Mouse (Mus musculus): ENCODE measurements at regions not wholly inside any gene's neighbourhood (a gene's known extent, or its start where the extent isn't known, plus 50 kb on each side); places are given as distances from the start of the nearest gene placed in this dataset.

DNA sequence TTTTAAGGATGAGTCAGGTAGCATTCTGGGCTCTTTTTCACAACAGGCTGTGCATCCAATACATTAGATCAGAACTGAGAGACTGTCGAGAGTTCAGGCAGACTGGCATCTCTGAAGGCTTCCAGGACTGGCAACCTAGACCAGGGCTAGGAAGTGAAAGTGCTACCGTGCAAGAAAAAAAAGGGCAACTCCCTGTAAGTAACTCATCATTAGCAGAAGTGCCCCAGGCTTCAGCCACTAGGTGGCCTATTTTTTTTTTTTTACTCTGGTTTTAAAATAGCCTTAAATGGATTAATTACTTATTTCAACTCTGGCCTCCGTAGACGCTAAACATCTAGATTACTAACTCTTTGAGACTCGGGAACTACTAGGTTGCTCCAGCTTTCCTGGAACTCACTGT is 216.8 kb downstream of the Sp3 start:
- no peak overlapping the region for H3K27ac ChIP-seq (ENCODE audit: poor library complexity, severe bottlenecking)
- WGBS: 80% methylated on average over 5 of the region's 5 CpGs
- no peak overlapping the region for H3K4me3 ChIP-seq
- no peak overlapping the region for H3K9ac ChIP-seq
- no peaks in the 10 kb centered on the region for H3K36me3 ChIP-seq
- H3K9me3 ChIP-seq (replicated peaks): 0 out of 2 replicates have a peak, but pooled peaks cover 2% of the 10 kb centered on the region
- no peak overlapping the region for H3K4me2 ChIP-seq
- no peaks in the 10 kb centered on the region for H3K27me3 ChIP-seq (replicated peaks)
- H3K4me1 ChIP-seq (replicated peaks): no peaks in the 10 kb centered on the region
- no peak for ATAC-seq (ENCODE audit: insufficient number of reproducible peaks, low FRiP score)

DNA sequence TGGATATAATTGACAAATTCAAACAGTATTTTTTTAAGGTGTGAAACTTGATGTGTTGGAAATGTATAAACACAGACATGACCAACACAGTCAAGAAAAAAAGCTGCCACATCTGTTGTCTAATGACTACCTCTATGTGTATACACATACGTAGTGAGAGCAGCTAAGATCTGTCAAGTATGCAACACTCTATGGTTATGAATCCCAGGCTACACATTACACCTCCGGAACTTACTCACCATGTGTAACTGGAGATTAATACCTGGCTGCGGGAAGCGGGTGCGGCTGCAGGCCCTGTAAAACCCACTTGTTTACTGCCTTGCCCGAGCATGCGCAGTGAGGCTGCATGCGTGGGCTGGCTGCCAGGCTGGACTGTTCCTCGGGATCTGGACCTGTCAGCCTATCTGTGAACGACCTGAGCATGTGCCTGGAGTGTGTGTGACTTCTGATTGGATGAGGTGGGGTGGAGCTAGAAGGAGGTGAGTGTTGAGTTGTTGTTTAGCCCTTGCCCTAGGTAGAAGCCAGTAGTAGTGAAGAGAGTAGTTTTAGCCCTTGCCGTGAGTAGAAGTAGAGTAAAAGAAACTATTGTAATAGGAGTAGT is 211.1 kb downstream of the Sp3 start:
- ATAC-seq (ENCODE audit: insufficient number of reproducible peaks, low FRiP score): no peak
- no peaks in the 10 kb centered on the region for H3K9me3 ChIP-seq (replicated peaks)
- H3K9ac ChIP-seq: no peak overlapping the region
- H3K27me3 ChIP-seq (replicated peaks): no peaks in the 10 kb centered on the region
- H3K4me3 ChIP-seq: no peak overlapping the region
- H3K36me3 ChIP-seq: no peaks in the 10 kb centered on the region
- 74% methylated on average over 11 of the region's 11 CpGs for WGBS
- H3K4me1 ChIP-seq (replicated peaks): no peaks in the 10 kb centered on the region
- H3K27ac ChIP-seq (ENCODE audit: poor library complexity, severe bottlenecking): no peak overlapping the region
- H3K4me2 ChIP-seq: no peak overlapping the region

DNA sequence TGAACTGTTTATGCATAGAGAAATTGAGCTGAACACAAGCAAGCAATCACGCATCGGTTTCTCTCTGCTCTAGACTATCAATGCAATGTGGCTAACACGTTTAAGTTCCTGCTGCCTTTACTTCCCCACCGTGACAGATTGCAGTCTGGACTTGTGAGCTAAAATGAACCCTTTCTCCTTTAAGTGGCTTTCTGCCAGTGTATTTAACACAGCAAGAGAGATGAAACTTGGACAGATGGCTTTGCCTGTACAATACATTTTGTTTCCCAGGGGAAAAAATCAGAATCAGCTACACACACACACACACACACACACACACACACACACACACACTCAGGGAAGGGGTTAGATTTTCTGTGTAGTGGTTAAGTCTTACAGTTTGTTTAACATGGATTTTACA is 206.8 kb downstream of the Sp3 start:
- H3K4me1 ChIP-seq (replicated peaks): peaks cover 4% of the 10 kb centered on the region; the same call in 1 of the 2 replicates
- H3K4me3 ChIP-seq: no peak overlapping the region
- no peak for ATAC-seq (ENCODE audit: insufficient number of reproducible peaks, low FRiP score)
- no peak overlapping the region for H3K9ac ChIP-seq
- no peak overlapping the region for H3K27ac ChIP-seq (ENCODE audit: poor library complexity, severe bottlenecking)
- H3K9me3 ChIP-seq (replicated peaks): no peaks in the 10 kb centered on the region
- 81% methylated on average over 4 of the region's 4 CpGs for WGBS
- H3K27me3 ChIP-seq (replicated peaks): no peaks in the 10 kb centered on the region
- H3K4me2 ChIP-seq: no peak overlapping the region
- no peaks in the 10 kb centered on the region for H3K36me3 ChIP-seq

DNA sequence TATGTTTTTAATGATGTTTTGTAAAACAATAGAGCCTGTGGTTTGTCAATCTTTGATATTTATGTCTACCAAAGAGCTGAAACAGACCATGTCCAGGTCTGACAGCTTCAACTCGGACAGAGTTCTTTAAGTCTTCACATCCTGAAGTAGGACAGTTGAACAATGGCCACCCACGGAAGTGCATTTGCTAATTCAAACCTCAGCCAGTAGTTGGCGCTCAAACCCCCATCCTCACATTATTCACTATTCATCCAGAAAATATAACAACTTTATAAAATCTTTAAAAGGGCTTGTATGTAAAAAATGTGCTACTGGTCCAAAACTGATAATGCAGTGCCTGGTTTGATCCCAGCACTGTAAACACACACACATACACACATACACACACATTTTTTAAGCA is 202.9 kb downstream of the Sp3 start:
- H3K4me2 ChIP-seq: no peak overlapping the region
- no peaks in the 10 kb centered on the region for H3K36me3 ChIP-seq
- no peak overlapping the region for H3K9ac ChIP-seq
- 50% methylated on average over 3 of the region's 3 CpGs for WGBS
- no peak overlapping the region for H3K27ac ChIP-seq (ENCODE audit: poor library complexity, severe bottlenecking)
- H3K27me3 ChIP-seq (replicated peaks): no peaks in the 10 kb centered on the region
- no peak for ATAC-seq (ENCODE audit: insufficient number of reproducible peaks, low FRiP score)
- peaks cover 4% of the 10 kb centered on the region; the same call in 1 of the 2 replicates for H3K9me3 ChIP-seq (replicated peaks)
- peaks cover 12% of the 10 kb centered on the region; the same call in 1 of the 2 replicates for H3K4me1 ChIP-seq (replicated peaks)
- H3K4me3 ChIP-seq: no peak overlapping the region

DNA sequence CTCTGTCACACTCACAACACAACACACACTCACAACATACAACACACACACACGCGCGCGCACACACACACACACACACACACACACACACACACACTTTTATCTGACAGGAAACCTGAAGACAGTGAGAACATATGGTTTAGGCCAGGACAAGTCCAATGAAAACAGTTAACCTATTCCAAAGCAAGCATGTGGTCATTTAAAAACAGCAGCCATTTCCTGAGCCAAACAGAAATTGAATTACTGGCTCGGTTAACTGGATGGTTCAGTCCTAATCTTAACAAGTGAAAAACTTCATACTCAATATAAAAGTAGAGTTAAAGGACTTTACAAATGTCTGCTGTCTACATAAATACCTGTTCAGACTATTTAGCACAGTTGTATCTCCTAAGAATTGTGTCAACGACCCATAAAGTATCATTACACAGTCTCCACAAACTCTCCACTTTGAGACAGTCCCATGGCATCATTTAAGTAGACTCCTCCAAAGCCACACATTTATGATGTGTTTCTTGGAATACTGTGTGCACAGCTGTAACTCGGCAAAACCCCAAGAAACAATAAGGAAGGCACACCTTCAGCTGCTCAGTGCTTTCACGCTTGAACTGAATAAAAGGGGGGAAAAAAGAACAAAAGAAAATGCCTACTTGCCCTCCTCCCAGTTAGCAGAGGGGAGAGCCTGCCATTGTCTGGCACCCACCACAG is 202.3 kb downstream of the Sp3 start:
- H3K27ac ChIP-seq (ENCODE audit: poor library complexity, severe bottlenecking): no peak overlapping the region
- H3K4me3 ChIP-seq: no peak overlapping the region
- H3K36me3 ChIP-seq: no peaks in the 10 kb centered on the region
- peaks cover 12% of the 10 kb centered on the region; the same call in 1 of the 2 replicates for H3K4me1 ChIP-seq (replicated peaks)
- no peak for ATAC-seq (ENCODE audit: insufficient number of reproducible peaks, low FRiP score)
- no peaks in the 10 kb centered on the region for H3K27me3 ChIP-seq (replicated peaks)
- no peak overlapping the region for H3K9ac ChIP-seq
- 76% methylated on average over 8 of the region's 8 CpGs for WGBS
- no peak overlapping the region for H3K4me2 ChIP-seq
- H3K9me3 ChIP-seq (replicated peaks): peaks cover 4% of the 10 kb centered on the region; the same call in 1 of the 2 replicates

DNA sequence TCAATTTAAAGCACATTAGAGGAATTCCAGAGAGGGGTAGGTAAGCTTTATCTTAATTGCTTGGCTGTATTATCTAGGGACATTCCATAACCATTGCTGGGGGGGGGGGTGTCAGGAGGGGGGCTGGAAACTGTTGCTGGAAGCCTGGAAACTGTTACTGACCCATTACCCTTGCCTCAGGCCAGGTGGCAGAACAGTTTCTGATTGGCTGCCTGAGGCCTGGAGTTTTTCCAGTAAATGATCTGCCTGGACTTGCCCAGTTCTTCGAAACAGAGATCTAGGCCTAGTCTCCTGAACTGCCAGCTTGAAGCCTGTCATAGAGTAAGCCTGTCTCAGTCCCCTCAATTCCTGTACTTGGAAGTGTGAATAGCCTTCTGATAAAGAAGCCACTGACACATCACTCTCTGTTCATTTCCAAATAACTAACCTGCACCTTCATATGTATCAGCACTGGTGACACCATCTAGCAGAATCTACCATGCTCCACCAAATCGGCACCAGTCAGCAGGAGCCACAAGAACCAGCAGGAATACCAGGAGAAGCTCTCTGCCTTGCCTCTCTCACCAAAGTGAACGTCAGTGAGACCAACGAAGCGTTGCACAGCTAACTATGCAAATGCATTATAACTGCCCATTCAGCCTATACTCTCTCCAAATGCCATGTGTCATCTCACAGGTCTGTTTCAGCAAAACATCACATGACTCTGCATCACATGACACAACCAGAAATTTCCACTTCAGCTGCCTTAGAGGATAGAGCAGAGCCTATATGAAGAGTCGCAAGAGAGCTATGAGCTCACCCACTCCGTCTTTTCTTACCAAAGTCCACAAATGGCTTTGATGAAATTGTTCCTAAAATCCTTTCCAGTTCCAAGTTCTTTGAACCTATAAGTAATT is 200.7 kb downstream of the Sp3 start:
- Histone ChIP-seq H3K4me1 (replicated peaks) (peaks cover 18% of the 10 kb centered on the region), H3K4me2 (no peak overlapping the region), H3K4me3 (no peak overlapping the region), H3K27me3 (replicated peaks) (no peaks in the 10 kb centered on the region), H3K27ac (ENCODE audit: poor library complexity, severe bottlenecking) (peak overlapping the region; percentile 51), H3K9me3 (replicated peaks) (peaks cover 4% of the 10 kb centered on the region; the same call in 1 of the 2 replicates), H3K9ac (no peak overlapping the region), H3K36me3 (no peaks in the 10 kb centered on the region)
- WGBS: 84% methylated on average over 7 of the region's 7 CpGs
- no peak for ATAC-seq (ENCODE audit: insufficient number of reproducible peaks, low FRiP score)

DNA sequence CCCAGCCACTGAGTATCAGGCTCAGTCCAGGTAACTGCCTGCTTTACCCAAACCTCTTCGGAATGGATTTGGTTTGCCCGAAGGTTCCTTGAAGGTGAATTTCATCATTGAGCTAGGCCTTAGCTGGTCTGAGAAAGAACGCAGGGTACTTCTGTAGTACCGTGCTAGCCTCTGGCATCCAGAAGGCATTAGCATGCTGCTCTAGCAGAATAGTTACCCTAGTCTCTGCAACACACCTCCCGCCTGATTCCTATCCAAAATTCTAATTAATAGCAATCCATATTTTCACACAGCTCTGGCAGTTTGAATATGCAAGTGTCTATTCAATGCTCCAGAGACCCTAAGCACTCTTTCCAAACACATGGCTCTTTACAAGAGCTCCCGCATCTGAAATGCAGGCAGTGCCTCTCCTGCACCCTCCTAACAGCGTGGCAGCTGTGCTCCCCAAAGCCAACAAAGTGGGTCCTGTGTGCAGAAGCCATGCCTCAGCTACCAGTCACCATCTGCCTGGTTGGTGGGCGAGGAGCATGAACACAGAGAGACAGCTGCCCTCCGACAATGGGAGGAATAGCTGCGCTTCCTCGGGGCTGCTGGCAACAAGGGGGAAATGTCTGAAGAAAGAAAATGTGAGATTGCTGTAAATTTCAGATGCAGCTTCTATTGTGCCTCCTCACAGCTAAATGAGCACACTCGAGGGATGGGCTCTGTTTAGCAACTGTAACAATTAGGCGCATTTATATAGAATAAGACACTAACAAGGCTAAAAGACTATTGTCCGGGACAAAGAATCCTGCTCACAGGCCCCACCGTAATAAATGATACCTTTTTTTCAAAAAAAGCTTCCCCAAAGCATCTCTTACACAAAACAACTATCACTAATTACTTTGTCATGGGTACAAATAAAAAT is 198.6 kb downstream of the Sp3 start:
- H3K9ac ChIP-seq: no peak overlapping the region
- 84% methylated on average over 15 of the region's 15 CpGs for WGBS
- no peak overlapping the region for H3K4me3 ChIP-seq
- H3K4me1 ChIP-seq (replicated peaks): peaks cover 24% of the 10 kb centered on the region
- no peak overlapping the region for H3K27ac ChIP-seq (ENCODE audit: poor library complexity, severe bottlenecking)
- H3K9me3 ChIP-seq (replicated peaks): peaks cover 4% of the 10 kb centered on the region; the same call in 1 of the 2 replicates
- H3K36me3 ChIP-seq: no peaks in the 10 kb centered on the region
- H3K27me3 ChIP-seq (replicated peaks): no peaks in the 10 kb centered on the region
- ATAC-seq (ENCODE audit: insufficient number of reproducible peaks, low FRiP score): no peak
- no peak overlapping the region for H3K4me2 ChIP-seq

DNA sequence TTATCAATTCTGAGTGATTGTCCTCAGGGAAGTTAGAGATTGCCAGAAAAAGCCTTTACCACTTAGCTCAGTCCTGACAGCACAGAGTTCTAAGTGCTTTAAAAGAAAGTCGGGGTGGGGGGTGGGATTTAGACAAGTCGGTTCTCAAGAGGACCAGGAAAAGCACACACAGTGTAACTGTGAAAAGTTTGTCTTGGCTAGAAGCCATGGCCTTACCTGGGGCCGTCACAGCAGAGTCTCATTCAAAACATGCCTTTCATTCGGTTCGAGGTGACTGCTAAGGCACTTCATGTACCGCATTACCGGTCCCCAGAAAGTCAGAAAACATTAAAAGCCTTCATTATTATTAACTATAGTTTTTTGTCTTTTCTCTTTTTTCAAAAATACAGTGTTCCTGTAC is 197.9 kb downstream of the Sp3 start:
- Histone ChIP-seq H3K27me3 (replicated peaks) (no peaks in the 10 kb centered on the region), H3K9ac (no peak overlapping the region), H3K4me1 (replicated peaks) (peaks cover 24% of the 10 kb centered on the region), H3K27ac (ENCODE audit: poor library complexity, severe bottlenecking) (no peak overlapping the region), H3K9me3 (replicated peaks) (peaks cover 4% of the 10 kb centered on the region; the same call in 1 of the 2 replicates), H3K4me3 (no peak overlapping the region), H3K4me2 (no peak overlapping the region), H3K36me3 (no peaks in the 10 kb centered on the region)
- ATAC-seq (ENCODE audit: insufficient number of reproducible peaks, low FRiP score): no peak
- 41% methylated on average over 7 of the region's 7 CpGs for WGBS

DNA sequence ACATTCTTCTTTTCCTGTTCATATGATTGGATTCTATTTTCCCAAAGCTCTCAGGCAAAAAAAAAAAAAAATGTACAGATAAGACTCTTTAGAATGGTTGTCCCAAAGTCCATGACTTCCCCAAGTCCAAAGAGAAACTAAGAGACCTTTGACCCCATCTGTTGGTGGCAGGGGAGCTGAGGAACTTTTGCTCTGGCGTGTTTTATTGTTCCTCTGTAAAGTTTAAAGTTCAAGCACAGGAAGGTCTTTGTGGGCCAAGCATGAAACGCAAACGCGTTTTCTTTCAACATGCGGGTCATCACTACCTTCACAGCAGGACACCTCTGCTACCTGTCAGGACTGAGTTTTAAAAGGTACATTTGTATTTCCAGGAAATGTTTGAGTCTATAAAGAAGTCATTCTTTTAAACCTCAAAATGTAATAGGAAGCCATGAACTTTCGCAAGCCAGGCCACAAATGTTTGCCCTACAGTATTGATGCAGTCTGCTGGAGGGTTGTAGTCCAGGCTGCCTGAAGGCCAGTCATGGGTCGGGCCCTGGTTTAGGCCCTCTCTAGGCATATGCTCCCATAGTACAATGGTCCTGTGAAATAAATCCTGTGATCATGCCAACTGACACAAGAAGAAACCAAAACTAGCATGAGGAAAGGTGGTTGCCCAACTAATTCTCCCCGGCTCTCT is 194.7 kb downstream of the Sp3 start:
- no peak for ATAC-seq (ENCODE audit: insufficient number of reproducible peaks, low FRiP score)
- no peaks in the 10 kb centered on the region for H3K9me3 ChIP-seq (replicated peaks)
- H3K27me3 ChIP-seq (replicated peaks): no peaks in the 10 kb centered on the region
- no peaks in the 10 kb centered on the region for H3K36me3 ChIP-seq
- H3K4me1 ChIP-seq (replicated peaks): peaks cover 17% of the 10 kb centered on the region
- 0 out of 2 replicates have a peak overlapping the region, but pooled peaks have one; percentile 28 for H3K27ac ChIP-seq (ENCODE audit: poor library complexity, severe bottlenecking)
- no peak overlapping the region for H3K9ac ChIP-seq
- H3K4me3 ChIP-seq: no peak overlapping the region
- WGBS: 84% methylated on average over 8 of the region's 8 CpGs
- H3K4me2 ChIP-seq: no peak overlapping the region

Data from heart, embryonic 12.5 days (tissue).